9 mouse cellular contexts compared by ENCODE assay signal in the genomic region with DNA sequence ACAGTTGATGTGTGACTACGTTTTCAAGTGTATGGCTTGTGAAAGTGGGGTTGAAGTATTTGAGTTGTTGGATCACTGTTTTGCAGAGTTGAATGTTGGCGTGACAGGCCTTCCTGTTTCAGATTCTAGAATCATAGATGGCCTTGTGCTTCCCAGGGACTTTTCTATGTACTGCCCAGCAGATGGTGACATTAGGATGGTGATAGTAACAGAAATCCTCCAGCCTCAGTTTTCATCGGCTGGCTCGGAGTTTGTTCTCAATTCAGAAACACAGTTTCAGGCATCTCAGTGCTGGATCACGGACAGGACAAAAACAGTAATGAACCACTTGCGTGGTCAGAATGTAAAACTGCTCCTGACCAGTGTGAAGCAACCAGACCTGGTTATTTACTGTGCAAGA. TPM values are rescaled to one million over a fixed set of nuclear protein-coding genes. Genes with fewer than 3 reads are reported as not detected.
DNase-seq lines count a peak whose midpoint lies in the region; ATAC-seq and TF ChIP-seq lines count a peak whose summit lies in the region.
"Had no signal": no experiment of that assay in that cellular context is flagged by ENCODE, and none has a peak within 500 bp of the region (broad histone marks: within the 10 kb centered on the region; RNA-seq: fewer than 3 reads in every experiment).

No protein-coding gene starts in this region.

- no peaks in the 10 kb centered on the region for H3K27me3 ChIP-seq in cerebellum, adult 2 months (ENCODE audit: control insufficient read depth, insufficient read depth, low read length)
- H3K27me3 ChIP-seq in liver, embryonic 11.5 days (replicated peaks; ENCODE audit: control insufficient read depth, insufficient read depth, low read length), result no peaks in the 10 kb centered on the region
- H3K27me3 ChIP-seq in liver, embryonic 12.5 days (replicated peaks), result no peaks in the 10 kb centered on the region
- no peaks in the 10 kb centered on the region for H3K27me3 ChIP-seq in midbrain, embryonic 14.5 days (ENCODE audit: control insufficient read depth, insufficient read depth, low read length)
- H3K27me3 ChIP-seq: stomach, embryonic 15.5 days had no signal

- H3K4me2 ChIP-seq in liver, embryonic 11.5 days, result peak overlapping the region; percentile 73; the same call in 1 of the 2 replicates
- no peak overlapping the region for H3K4me2 ChIP-seq in liver, embryonic 12.5 days
- H3K4me2 ChIP-seq in midbrain, embryonic 14.5 days (ENCODE audit: low read length), result no peak overlapping the region

- ATAC-seq in liver, embryonic 11.5 days (replicated peaks; ENCODE audit: low FRiP score), result no peak
- ATAC-seq in liver, embryonic 12.5 days, result no peak
- no peak for ATAC-seq in midbrain, embryonic 14.5 days (ENCODE audit: low FRiP score, low TSS enrichment)

- TF ChIP-seq POLR2A in cerebellum, adult 2 months (IDR thresholded peaks at IDR 0.05; ENCODE audit: borderline replicate concordance, insufficient read depth, low read length), result no peak

- peak overlapping the region; percentile 25; the same call in 1 of the 2 replicates for H3K9ac ChIP-seq in liver, embryonic 11.5 days (ENCODE audit: low read depth, low read length)
- H3K9ac ChIP-seq in liver, embryonic 12.5 days, result no peak overlapping the region
- 0 out of 2 replicates have a peak overlapping the region, but pooled peaks have one; percentile 69 for H3K9ac ChIP-seq in midbrain, embryonic 14.5 days (replicated peaks; ENCODE audit: low read length)

- H3K36me3 ChIP-seq in liver, embryonic 11.5 days (ENCODE audit: control insufficient read depth, insufficient read depth, low read length), result no peaks in the 10 kb centered on the region
- H3K36me3 ChIP-seq in liver, embryonic 12.5 days, result no peaks in the 10 kb centered on the region
- H3K36me3 ChIP-seq in midbrain, embryonic 14.5 days (ENCODE audit: control insufficient read depth, insufficient read depth, low read length), result no peaks in the 10 kb centered on the region
- H3K36me3 ChIP-seq: stomach, embryonic 15.5 days had no signal

- no peak overlapping the region for H3K27ac ChIP-seq in cerebellum, adult 2 months (ENCODE audit: insufficient read depth, low read length)
- no peak overlapping the region for H3K27ac ChIP-seq in liver, embryonic 11.5 days (ENCODE audit: low read depth, low read length)
- H3K27ac ChIP-seq in liver, embryonic 12.5 days, result no peak overlapping the region
- no peak overlapping the region for H3K27ac ChIP-seq in midbrain, embryonic 14.5 days (replicated peaks; ENCODE audit: low read depth, low read length)

- 65% methylated on average over 6 of the region's 6 CpGs for WGBS in cerebellum, adult 2 months
- WGBS in liver, embryonic 11.5 days, result 87% methylated on average over 6 of the region's 6 CpGs
- WGBS in liver, embryonic 12.5 days (ENCODE audit: insufficient replicate concordance), result 80% methylated on average over 6 of the region's 6 CpGs
- WGBS in midbrain, embryonic 14.5 days, result 78% methylated on average over 6 of the region's 6 CpGs

- H3K4me3 ChIP-seq in cerebellum, adult 2 months (replicated peaks; ENCODE audit: insufficient read depth, low read depth, low read length), result no peak overlapping the region
- no peak overlapping the region for H3K4me3 ChIP-seq in liver, embryonic 11.5 days (ENCODE audit: low read depth, low read length)
- H3K4me3 ChIP-seq in liver, embryonic 12.5 days, result no peak overlapping the region
- H3K4me3 ChIP-seq in midbrain, embryonic 14.5 days (replicated peaks; ENCODE audit: low read depth, low read length), result no peak overlapping the region

- no peak for TF ChIP-seq CTCF in cerebellum, adult 2 months (IDR thresholded peaks at IDR 0.05; ENCODE audit: borderline replicate concordance, insufficient read depth, low read depth, low read length)

- peak; percentile 18 to 23 for DNase-seq in cerebellum, adult 2 months
- DNase-seq in cerebellum, adult 11 months, result no peak
- no peak for DNase-seq in liver, embryonic 11.5 days (ENCODE audit: low spot score)
- DNase-seq in embryo, embryonic 11 days, result peak; percentile 16
- peak; percentile 43 for DNase-seq in midbrain, embryonic 14.5 days
- no peak for DNase-seq in spleen, postnatal 36 days (ENCODE audit: low spot score in 2 of 2)
- DNase-seq in heart, postnatal 25 days (ENCODE audit: low spot score), result no peak

- peaks cover 2% of the 10 kb centered on the region; the same call in 1 of the 2 replicates for H3K4me1 ChIP-seq in cerebellum, adult 2 months (ENCODE audit: control insufficient read depth, insufficient read depth, low read length)
- H3K4me1 ChIP-seq in liver, embryonic 11.5 days (replicated peaks; ENCODE audit: control insufficient read depth, insufficient read depth, low read length), result peaks cover 6% of the 10 kb centered on the region
- H3K4me1 ChIP-seq in liver, embryonic 12.5 days, result peaks cover 18% of the 10 kb centered on the region
- H3K4me1 ChIP-seq in midbrain, embryonic 14.5 days (ENCODE audit: control insufficient read depth, insufficient read depth, low read length), result peaks cover 6% of the 10 kb centered on the region; the same call in 1 of the 2 replicates

- intact Hi-C loops in heart, postnatal 25 days (cut with DNase I), result loop anchor here (2.0 to 10.0 kb wide), 4 partner anchors 72 to 673 kb away; partner anchors contain the start of genes Krr1 and Nap1l1

- H3K9me3 ChIP-seq in liver, embryonic 11.5 days (ENCODE audit: control insufficient read depth, low read length), result no peaks in the 10 kb centered on the region
- H3K9me3 ChIP-seq in liver, embryonic 12.5 days (replicated peaks), result no peaks in the 10 kb centered on the region
- no peaks in the 10 kb centered on the region for H3K9me3 ChIP-seq in midbrain, embryonic 14.5 days (ENCODE audit: control insufficient read depth, low read length)
- H3K9me3 ChIP-seq: stomach, embryonic 15.5 days had no signal

RNA-seq across cellular contexts. Expression of gene Bbs10, which starts 1.1 kb away (rescaled TPM):
- 3.8 and 4.4 TPM in 2 replicates for polyA plus RNA-seq in cerebellum, adult 2 months (2012; rRNA removed)
- polyA plus RNA-seq in liver, embryonic 11.5 days (2014; fragmentation: Nextera tagmentation; extraction: Ambion mirVana), result 3.1 and 4.3 TPM in 2 replicates
- polyA plus RNA-seq in liver, embryonic 12.5 days (2016; fragmentation: Nextera tagmentation; extraction: Ambion mirVana), result 1.8 and 2.0 TPM in 2 replicates
- 5.8 and 6.6 TPM in 2 replicates for polyA plus RNA-seq in midbrain, embryonic 14.5 days (2014; fragmentation: Nextera tagmentation; extraction: Ambion mirVana)
- total RNA-seq in heart, postnatal 25 days (2021), result 1 to 10 TPM; 2.5 to 2.8 TPM

Comparison
In these comparisons a context has a peak if more than half of its experiments do, and no peak if none do; other contexts are left out.
1. DNase-seq: peak in cerebellum, adult 2 months (2 of 2), embryo, embryonic 11 days (single experiment) and midbrain, embryonic 14.5 days (single experiment); none in cerebellum, adult 11 months (single experiment), liver, embryonic 11.5 days (single experiment), spleen, postnatal 36 days (0 of 2) and heart, postnatal 25 days (single experiment).